Mouse (Mus musculus) NIH3T3 (cell line): Measurements from ENCODE around the gene Med1.

Experiments
- DNase-seq: peaks from one replicate; pipeline ENCODE4 v3.0.0-alpha.2; 2012; ENCODE audit warnings: low read depth

The Med1 gene

DNA sequence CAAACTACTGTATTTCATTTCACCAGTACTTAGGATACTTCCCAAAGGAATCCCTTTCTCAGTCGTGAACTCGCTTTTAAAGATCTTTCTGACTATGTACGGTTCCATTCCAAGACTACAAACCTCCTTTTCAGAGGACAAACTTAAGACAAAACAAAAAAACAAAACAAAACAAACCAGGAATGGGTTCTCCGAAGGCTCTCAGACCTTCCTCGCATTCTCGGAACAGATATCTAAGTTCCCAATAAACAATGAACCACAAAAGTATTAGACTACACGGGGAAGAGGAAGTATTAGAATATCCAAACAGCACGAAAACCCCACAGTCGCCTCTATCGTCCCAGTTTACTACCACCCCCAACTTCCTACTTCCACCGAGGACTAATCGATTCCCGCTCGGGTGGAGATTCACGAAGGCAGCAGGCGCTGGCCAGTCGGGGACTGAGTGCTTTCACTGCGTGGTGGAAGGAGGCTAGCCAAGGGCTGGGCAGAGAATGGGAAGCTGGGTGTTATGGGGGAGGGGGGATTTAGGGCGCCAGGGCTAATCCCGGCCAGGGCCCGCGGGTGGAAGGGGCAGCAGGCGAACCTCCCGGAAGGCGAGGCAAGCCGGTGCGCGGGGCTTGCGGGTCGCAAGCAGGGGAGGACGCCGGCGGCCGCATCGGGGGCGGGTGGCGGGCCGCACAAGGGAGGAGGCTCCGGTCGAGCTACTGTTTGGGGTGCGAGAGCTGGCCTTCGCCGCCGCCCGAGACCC, 44.4 kb downstream of the Med1 start:
- peak; percentile 64 for DNase-seq

DNA sequence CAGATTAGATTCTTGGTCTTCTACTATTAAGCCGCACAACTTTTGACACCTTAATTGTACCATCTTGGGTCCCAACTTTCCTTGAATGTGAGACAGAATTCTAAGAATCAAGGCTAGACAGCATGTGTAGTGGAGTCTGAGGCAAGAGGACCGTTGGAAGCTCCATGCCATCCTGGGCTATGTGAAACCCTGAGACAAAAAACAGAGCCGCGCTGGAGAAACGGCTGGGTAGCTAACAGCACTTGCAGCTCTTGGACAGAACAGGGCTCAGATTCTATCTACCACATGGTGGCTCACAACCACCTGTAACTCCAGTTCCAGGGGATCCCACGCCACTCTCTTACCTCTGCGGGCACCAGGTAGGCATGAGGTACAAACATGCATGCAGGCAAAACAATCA, 47.2 kb downstream of the Med1 start:
- no peak for DNase-seq

DNA sequence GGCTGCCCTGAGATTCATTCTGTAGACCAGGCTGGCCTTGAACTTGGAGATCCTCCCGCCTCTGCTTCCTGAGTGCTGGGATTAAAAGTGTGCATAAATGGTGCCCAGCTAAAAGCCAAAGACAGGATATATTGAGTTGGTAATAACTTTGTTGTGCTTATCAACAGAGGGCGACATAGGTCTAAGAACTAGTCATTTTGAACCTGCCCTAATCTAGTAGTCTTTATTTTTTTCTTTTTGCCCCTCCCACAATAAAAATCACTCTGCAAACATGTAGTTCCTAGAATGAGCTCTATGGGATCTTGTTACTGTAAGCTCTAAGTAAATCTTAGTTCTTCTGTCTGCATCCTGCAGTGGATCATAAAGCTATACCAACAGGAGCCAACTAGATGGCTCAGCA, 50.5 kb downstream of the Med1 start:
- DNase-seq, result no peak

DNA sequence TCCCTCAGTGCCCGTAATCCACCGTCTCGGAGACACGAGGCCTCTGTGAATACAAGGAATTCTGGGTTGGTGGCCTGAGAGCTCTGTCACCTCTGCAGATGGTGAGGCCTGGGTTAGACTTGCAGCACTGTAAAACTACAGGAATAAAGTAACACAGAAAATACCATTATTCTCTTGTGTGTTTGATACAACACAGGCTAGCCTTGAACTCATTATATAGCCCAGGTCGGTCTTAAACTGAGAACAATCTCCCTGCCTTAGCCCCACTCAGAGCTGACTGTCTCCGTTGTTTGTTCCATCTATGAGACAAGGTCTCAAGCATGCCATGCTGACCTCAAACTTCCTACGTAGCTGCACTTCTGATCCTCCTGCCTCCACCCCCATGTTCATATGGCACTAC, 54.2 kb downstream of the Med1 start:
- no peak for DNase-seq

DNA sequence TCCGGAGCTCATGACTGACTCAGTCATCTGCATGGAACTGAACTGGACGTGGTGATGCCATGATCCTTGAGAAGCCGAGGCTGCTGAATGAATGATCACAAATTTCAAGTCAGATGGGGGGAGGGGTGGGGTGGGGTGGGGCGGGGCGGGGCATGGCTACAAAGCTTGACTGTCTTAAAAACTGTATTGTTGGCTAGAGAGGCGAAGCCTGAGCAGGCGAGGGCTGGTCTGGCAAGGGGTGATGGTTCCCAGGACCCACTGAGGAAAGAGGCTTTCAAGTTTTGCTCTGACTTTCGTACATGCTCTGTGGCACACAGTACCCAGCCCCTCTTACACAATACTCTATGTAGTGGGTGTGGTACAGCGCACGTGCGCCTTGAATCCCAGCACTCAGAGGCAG, 55.3 kb downstream of the Med1 start:
- no peak for DNase-seq

DNA sequence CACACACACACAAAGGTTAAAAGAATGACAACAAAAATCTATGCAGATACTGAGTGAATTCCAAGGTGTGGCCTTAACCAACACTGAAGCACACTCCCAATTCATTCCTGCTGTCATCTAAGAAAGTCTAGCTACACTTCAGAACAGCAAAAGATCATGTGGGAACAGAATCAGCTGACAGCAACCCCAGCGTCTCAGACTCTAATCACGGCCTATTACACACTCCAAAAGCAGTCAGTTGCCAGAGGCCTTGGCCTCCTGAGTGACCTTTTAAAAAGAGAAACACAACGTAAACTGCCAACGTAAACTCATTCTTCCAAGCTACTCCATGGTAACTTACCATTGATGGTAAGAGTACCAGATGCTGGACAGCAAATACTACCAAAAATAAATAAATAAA, 58.1 kb downstream of the Med1 start:
- DNase-seq, result no peak

DNA sequence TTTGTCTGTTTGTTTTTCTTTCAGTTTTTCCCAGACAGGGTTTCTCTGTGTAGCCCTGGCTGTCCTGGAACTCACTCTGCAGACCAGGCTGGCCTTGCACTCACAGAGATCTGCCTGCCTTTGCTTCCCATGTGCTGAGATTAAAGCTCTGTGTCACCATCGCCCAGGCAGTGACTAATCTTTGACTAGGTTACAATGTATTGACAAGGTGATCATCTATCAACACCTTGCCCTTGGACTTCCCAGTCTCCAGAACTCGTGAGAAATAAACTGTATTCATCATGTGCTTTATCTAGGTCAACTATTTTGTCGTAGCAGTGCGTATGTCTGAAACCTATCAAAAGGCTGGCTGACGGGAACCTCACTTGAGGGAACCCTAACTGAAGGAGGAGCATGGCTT, 69.7 kb downstream of the Med1 start:
- no peak for DNase-seq

DNA sequence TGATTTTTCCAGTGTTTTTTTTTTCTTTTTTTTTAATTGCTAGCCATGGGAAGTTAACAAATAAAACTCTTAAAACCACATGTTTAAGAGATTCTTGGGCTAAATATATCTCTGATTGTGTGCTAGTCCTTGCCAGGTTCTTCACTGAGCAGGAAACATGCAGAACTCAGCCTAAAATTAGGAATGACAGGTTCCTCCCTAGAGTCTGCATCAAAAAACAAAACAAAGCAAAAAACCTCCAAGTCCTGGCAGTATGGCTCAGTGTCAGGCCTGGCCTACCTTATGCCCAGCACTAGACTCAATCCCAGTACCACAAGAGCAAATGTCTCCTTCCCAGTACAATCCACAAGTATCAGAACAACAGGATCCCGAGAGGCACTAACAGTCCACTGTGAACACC, 78.7 kb downstream of the Med1 start:
- no peak for DNase-seq

DNA sequence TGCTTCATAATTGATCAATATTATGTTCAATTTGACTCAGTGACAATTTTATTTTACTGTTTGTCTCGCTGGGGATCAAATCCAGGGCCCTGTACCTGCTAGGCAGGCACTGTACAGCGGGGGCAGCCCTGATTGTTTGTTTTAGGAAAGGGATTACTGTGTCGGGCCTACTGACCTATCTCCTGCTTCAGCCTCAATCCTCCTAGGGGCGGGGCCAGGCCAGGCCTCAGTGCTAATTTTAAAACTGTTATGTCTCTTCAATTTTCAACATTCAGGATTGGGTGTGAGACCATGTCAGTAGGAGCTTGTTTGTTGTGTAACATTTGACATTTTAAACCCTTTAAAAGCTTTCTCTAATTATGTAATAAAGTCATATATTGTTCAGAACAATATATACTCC, 79.6 kb downstream of the Med1 start:
- no peak for DNase-seq

DNA sequence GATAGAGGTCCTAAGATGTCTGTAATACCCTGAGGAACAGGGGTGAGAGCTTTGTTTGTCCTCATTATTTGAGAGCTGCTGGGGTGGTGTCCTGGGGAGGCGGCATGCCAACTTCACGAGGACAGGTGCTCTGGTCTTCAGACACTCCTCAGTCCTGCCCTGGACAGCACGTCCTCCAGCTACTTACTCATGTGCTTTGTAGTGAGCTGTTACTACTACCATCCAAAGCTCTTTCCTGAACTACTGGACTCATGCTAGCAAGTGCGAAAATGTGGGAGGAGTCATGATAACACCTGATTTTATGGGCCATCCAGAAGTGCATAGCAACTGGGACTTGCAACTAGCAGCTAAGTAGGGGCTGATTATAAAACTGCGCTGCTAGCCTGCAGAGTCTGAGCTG, 83.4 kb downstream of the Med1 start:
- no peak for DNase-seq
